21 mouse cellular contexts compared by ENCODE assay signal in genomic region chr17:44722103-44722792, GRCm38 (mm10). TPM values are rescaled to one million over a fixed set of nuclear protein-coding genes. Genes with fewer than 3 reads are reported as not detected.
DNase-seq lines count a peak whose midpoint lies in the region; ATAC-seq lines count a peak whose summit lies in the region.
"Had no signal": no experiment of that assay in that cellular context is flagged by ENCODE, and none has a peak within 500 bp of the region (broad histone marks: within the 10 kb centered on the region; RNA-seq: fewer than 3 reads in every experiment).

No protein-coding gene starts in this region.

- H3K9ac ChIP-seq in lung, embryonic 16.5 days (ENCODE audit: low read length): no peak overlapping the region
- H3K9ac ChIP-seq in embryonic facial prominence, embryonic 13.5 days: no peak overlapping the region
- H3K9ac ChIP-seq: forebrain, embryonic 13.5 days; forebrain, postnatal 0 days; heart, embryonic 13.5 days; hindbrain, embryonic 12.5 days had no signal

- no peak overlapping the region for H3K27ac ChIP-seq in lung, embryonic 16.5 days (ENCODE audit: low read length)
- peak overlapping the region; percentile 28 for H3K27ac ChIP-seq in embryonic facial prominence, embryonic 13.5 days
- H3K27ac ChIP-seq: forebrain, embryonic 13.5 days; gastrocnemius, adult 2 months; heart, embryonic 13.5 days; hindbrain, embryonic 12.5 days had no signal

- H3K4me2 ChIP-seq in lung, embryonic 16.5 days (ENCODE audit: low read depth, low read length): no peak overlapping the region
- no peak overlapping the region for H3K4me2 ChIP-seq in embryonic facial prominence, embryonic 13.5 days
- H3K4me2 ChIP-seq: forebrain, embryonic 13.5 days; heart, embryonic 13.5 days; hindbrain, embryonic 12.5 days had no signal

- intact Hi-C loops in heart, postnatal 14 days (cut with DNase I): no loop called here

- H3K4me1 ChIP-seq in lung, embryonic 16.5 days (replicated peaks; ENCODE audit: control insufficient read depth, insufficient read depth, low read length): peaks cover 6% of the 10 kb centered on the region; the same call in 1 of the 2 replicates
- H3K4me1 ChIP-seq in embryonic facial prominence, embryonic 13.5 days: peaks cover 55% of the 10 kb centered on the region

- WGBS in lung, embryonic 16.5 days: 22% methylated on average over 8 of the region's 8 CpGs
- 21% methylated on average over 8 of the region's 8 CpGs for WGBS in embryonic facial prominence, embryonic 13.5 days

- no peaks in the 10 kb centered on the region for H3K9me3 ChIP-seq in lung, embryonic 16.5 days (ENCODE audit: control insufficient read depth, low read length)
- no peaks in the 10 kb centered on the region for H3K9me3 ChIP-seq in embryonic facial prominence, embryonic 13.5 days
- H3K9me3 ChIP-seq: forebrain, embryonic 13.5 days; heart, embryonic 13.5 days; hindbrain, embryonic 12.5 days had no signal

- peak; percentile 62; the same call in 1 of the 2 replicates for ATAC-seq in lung, embryonic 16.5 days (ENCODE audit: low read depth)
- no peak for ATAC-seq in embryonic facial prominence, embryonic 13.5 days (ENCODE audit: insufficient number of reproducible peaks, insufficient read depth, low FRiP score, low TSS enrichment, low read depth)
- ATAC-seq: forebrain, embryonic 13.5 days; forebrain, postnatal 0 days; hindbrain, embryonic 16.5 days had no signal

- peak; percentile 73 for DNase-seq in heart, adult 11 months
- no peak for DNase-seq in heart, postnatal 14 days
- no peak for DNase-seq in lung, postnatal 25 days (ENCODE audit: low spot score)
- DNase-seq in thymus, postnatal 14 days: no peak
- DNase-seq in frontal cortex, postnatal 25 days (ENCODE audit: low spot score in 2 of 2): no peak
- no peak for DNase-seq in cerebellum, adult 9-11 months
- DNase-seq: adrenal gland, adult 8-10 months; adrenal gland, postnatal 36 days; cerebellum, adult 11 months; cerebellum, adult 8-10 months; cerebellum, postnatal 25 days; forebrain, postnatal 0 days; gastrocnemius, adult 2 months; gastrocnemius, postnatal 25 days; heart, postnatal 4 days had no signal

- H3K4me3 ChIP-seq in lung, embryonic 16.5 days (ENCODE audit: low read length): no peak overlapping the region
- H3K4me3 ChIP-seq in embryonic facial prominence, embryonic 13.5 days: no peak overlapping the region
- H3K4me3 ChIP-seq: forebrain, embryonic 13.5 days; gastrocnemius, adult 2 months; heart, embryonic 13.5 days; hindbrain, embryonic 12.5 days had no signal

- no peaks in the 10 kb centered on the region for H3K36me3 ChIP-seq in lung, embryonic 16.5 days (ENCODE audit: control insufficient read depth, insufficient read depth, low read length)
- peaks cover 8% of the 10 kb centered on the region; the same call in 1 of the 2 replicates for H3K36me3 ChIP-seq in embryonic facial prominence, embryonic 13.5 days
- H3K36me3 ChIP-seq: heart, embryonic 13.5 days; hindbrain, embryonic 12.5 days had no signal

- H3K27me3 ChIP-seq in lung, embryonic 16.5 days (ENCODE audit: control insufficient read depth, insufficient read depth, low read depth, low read length): no peaks in the 10 kb centered on the region; the same call in 1 of the 2 replicates
- H3K27me3 ChIP-seq in embryonic facial prominence, embryonic 13.5 days: no peaks in the 10 kb centered on the region

RNA-seq across cellular contexts. Expression of gene Supt3, which starts 54.7 kb away (rescaled TPM):
- 10 to 100 TPM; 10.7 to 11.1 TPM for total RNA-seq in heart, postnatal 14 days (2021)
- 17.5 and 20.4 TPM in 2 replicates for polyA plus RNA-seq in lung, embryonic 16.5 days (2015; fragmentation: Nextera tagmentation; extraction: Ambion mirVana)
- polyA plus RNA-seq in embryonic facial prominence, embryonic 13.5 days (2015; fragmentation: Nextera tagmentation; extraction: Ambion mirVana): 24.5 and 25.4 TPM in 2 replicates
